Mouse (Mus musculus) liver, embryonic 14.5 days (tissue): ENCODE measurements at regions not wholly inside any gene's neighbourhood (a gene's known extent, or its start where the extent isn't known, plus 50 kb on each side); places are given as distances from the start of the nearest gene placed in this dataset.

Experiments
- CTCF ChIP-seq: IDR thresholded peaks from 2 replicates; pipeline ENCODE4 v1.5.1; 2016; ENCODE audit warnings: antibody characterized with exemption, low read depth, control low read depth
- EP300 ChIP-seq: IDR thresholded peaks from 2 replicates; pipeline ENCODE4 v1.6.1; 2016; ENCODE audit warnings: antibody characterized with exemption, low read depth

DNA sequence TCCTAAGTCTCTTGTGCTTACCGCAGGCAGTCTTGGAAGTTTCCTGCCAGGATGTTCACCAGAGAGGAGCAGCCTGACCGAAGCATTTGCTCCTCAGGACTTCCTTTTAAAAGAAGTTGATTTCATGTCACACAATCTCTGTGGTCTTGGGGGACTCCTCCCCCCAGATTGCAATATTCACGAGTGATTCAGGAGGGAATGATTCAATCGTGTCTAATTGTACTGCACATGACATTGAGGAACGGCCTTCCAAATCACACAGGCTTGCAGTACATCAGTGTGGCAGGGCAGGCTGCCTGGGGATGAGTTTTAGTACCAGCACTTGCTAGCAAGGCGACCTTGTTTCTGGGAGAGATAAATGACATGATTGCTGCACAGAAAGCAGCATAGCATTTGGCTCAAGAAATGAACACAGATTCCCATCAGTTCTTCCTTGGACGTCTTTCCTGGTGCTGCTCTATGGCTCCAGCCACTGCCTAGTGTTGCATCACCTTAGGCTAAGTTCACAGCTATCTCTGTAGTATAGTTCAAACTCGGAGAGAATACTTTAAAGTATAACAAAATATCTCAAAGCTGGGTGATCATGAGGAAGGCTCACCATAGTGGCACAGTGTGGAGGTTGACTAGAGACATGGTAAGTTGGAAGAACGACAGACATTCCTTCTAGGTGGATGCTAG lies 673.0 kb downstream of the Zfp706 start:
- no peak for TF ChIP-seq EP300
- TF ChIP-seq CTCF = no peak
